Mouse (Mus musculus) lung, embryonic 16.5 days (tissue): ENCODE data around the gene Pkd1. TPM values are rescaled to one million over a fixed set of nuclear protein-coding genes. Genes with fewer than 3 reads are reported as not detected.

ENCODE experiments used
- ATAC-seq: fragments of 200-750 bp; cut with Nextera tagmentation; 2 replicates; pipeline ENCODE4 v1.8.0; 2017; ENCODE audit warnings: low read depth, mild to moderate bottlenecking, moderate library complexity
- H3K27ac ChIP-seq: fragments of 300-500 bp; sonication (generic); 2 replicates; pipeline ENCODE4 v1.5.1; 2014; ENCODE audit warnings: mild to moderate bottlenecking, control low read depth, low read length
- H3K27me3 ChIP-seq: fragments of 300-500 bp; sonication (generic); 2 replicates; pipeline ENCODE4 v1.6.1; 2014; ENCODE audit warnings: low read depth, low read length, mixed read lengths; ENCODE audit not compliant: control insufficient read depth, insufficient read depth
- H3K36me3 ChIP-seq: fragments of 300-500 bp; sonication (generic); 2 replicates; pipeline ENCODE4 v1.6.1; 2014; ENCODE audit warnings: low read length; ENCODE audit not compliant: control insufficient read depth, insufficient read depth
- H3K4me1 ChIP-seq: fragments of 300-500 bp; sonication (generic); replicated peaks from 2 replicates; pipeline ENCODE4 v1.6.1; 2014; ENCODE audit warnings: low read length, mixed read lengths; ENCODE audit not compliant: control insufficient read depth, insufficient read depth
- H3K4me2 ChIP-seq: fragments of 300-500 bp; sonication (generic); 2 replicates; pipeline ENCODE4 v1.6.1; 2014; ENCODE audit warnings: low read depth, low read length, control low read depth
- H3K4me3 ChIP-seq: fragments of 300-500 bp; sonication (generic); 2 replicates; pipeline ENCODE4 v1.5.1; 2014; ENCODE audit warnings: mild to moderate bottlenecking, low read length, control low read depth
- H3K9ac ChIP-seq: fragments of 300-500 bp; sonication (generic); 2 replicates; pipeline ENCODE4 v1.6.1; 2014; ENCODE audit warnings: low read length, control low read depth
- H3K9me3 ChIP-seq: fragments of 300-500 bp; sonication (generic); 2 replicates; pipeline ENCODE4 v1.6.1; 2016; ENCODE audit warnings: low read length; ENCODE audit not compliant: control insufficient read depth
- WGBS: fragments of 180-500 bp; shearing (Covaris S2); extraction: QIAGEN DNeasy Blood & Tissue Kit; methylation state at CpG from one replicate; pipeline ENCODE4 v1.1.7; 2014; 5-methylcytosine and 5-hydroxymethylcytosine counted together
- polyA plus RNA-seq: library from polyadenylated mRNA; unstranded; fragments of >200 nt; fragmentation: Nextera tagmentation; extraction: Ambion mirVana; gene quantifications from 2 replicates; pipeline ENCODE4 v1.2.1, GENCODE M21; 2015

The Pkd1 gene
- polyA plus RNA-seq, 1 experiment from 2014 or later, result 21.6 TPM

DNA sequence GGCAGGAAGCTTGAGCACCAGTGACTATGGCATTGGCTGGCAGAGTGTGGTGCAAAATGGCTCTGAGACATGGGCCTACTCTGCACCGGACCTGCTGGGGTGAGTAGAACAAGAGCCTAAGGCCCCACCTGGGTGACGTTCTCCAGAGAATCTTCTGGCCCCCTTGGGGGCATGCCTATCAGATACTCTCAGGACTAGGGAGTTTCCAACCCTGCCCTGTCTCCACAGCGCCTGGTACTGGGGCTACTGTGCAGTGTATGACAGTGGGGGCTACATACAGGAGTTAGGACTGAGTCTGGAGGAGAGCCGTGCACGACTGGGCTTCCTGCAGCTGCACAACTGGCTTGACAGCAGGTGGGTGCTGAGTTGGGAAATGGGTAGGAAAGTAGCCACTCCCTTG lies 43.6 kb downstream of the Pkd1 start:
- H3K4me1 ChIP-seq, result 0 out of 2 replicates have a peak, but pooled peaks cover 3% of the 10 kb centered on the region
- ATAC-seq, result no peak
- H3K4me3 ChIP-seq, result no peak overlapping the region
- no peak overlapping the region for H3K9ac ChIP-seq
- peaks cover 68% of the 10 kb centered on the region for H3K36me3 ChIP-seq
- H3K4me2 ChIP-seq, result no peak overlapping the region
- WGBS, result 88% methylated on average over 5 of the region's 5 CpGs
- no peaks in the 10 kb centered on the region for H3K27me3 ChIP-seq
- H3K9me3 ChIP-seq, result no peaks in the 10 kb centered on the region
- no peak overlapping the region for H3K27ac ChIP-seq

DNA sequence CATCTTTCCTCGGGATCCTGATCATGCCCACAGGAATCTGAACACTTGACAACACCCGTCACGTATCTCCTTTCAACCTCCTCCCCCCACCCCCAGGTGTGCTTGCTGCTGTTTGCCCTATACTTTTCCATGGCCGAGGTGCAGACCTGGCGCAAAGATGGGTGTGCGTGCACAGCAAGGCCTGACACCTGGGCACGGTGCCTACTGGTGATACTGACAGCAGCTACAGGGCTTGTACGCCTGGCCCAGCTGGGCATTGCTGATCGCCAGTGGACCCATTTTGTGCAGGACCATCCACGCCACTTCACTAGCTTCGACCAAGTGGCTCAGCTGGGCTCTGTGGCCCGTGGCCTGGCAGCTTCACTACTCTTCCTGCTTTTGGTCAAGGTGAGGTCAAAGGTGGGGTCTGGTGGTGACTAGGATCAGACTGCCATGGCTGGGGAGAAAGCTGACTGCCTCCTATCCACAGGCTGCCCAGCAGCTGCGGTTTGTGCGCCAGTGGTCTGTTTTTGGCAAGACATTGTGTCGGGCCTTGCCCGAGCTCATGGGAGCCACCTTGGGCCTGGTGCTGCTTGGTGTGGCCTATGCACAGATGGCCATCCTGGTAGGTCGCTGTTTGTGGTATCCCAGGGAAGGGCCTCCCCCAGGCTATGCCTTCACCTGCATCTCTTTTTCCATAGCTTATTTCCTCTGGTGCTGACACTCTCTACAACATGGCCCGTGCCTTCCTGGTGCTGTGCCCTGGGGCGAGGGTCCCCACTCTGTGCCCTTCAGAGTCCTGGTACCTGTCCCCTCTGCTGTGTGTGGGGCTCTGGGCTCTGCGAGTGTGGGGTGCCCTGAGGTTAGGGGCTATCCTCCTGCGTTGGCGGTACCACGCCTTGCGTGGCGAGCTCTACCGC lies 44.6 kb downstream of the Pkd1 start:
- WGBS, result 87% methylated on average over 26 of the region's 26 CpGs
- H3K36me3 ChIP-seq, result peaks cover 71% of the 10 kb centered on the region
- H3K4me3 ChIP-seq, result no peak overlapping the region
- no peak for ATAC-seq
- H3K9ac ChIP-seq, result no peak overlapping the region
- H3K4me2 ChIP-seq, result no peak overlapping the region
- H3K27me3 ChIP-seq, result no peaks in the 10 kb centered on the region
- H3K4me1 ChIP-seq, result 0 out of 2 replicates have a peak, but pooled peaks cover 3% of the 10 kb centered on the region
- no peaks in the 10 kb centered on the region for H3K9me3 ChIP-seq
- no peak overlapping the region for H3K27ac ChIP-seq

DNA sequence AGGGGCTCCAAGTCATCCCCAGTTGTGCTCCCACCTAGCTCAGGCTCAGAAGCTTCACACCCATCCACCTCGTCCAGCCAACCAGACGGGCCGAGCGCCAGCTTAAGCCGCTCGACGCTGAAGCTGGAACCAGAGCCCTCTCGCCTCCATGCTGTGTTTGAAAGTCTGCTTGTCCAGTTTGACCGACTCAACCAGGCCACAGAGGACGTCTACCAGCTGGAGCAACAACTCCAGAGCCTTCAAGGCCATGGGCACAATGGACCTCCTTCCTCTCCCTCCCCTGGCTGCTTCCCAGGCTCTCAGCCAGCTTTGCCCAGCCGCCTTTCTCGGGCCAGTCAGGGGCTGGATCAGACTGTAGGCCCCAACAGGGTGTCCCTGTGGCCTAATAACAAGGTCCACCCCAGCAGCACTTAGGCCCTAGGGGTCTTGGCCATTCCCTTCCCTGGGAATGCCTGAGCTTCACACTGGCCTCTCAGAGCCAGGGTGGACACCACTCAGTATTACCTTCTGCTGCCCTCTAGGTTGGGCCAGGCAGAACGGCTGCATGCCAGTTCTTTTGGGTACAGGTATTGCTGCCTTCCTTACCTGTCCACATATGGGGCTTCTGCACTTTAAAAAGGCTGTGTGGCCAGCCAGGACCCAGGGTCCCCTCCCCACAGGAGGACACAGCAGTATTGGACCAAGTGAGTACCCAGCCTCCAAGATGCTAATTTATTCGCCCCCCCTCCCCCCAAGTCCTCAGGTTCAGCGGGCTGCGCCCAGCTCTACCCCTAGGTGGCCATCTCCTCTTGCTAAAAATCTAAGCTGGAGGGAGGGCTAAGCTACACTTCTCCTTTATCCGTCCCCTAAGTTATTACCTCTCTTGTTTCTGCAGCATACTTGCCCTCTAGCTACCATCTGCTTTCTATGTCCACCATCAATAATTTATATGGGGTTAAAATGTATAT lies 45.8 kb downstream of the Pkd1 start:
- Histone ChIP-seq H3K27ac (no peak overlapping the region), H3K27me3 (no peaks in the 10 kb centered on the region), H3K4me2 (no peak overlapping the region), H3K4me1 (0 out of 2 replicates have a peak, but pooled peaks cover 3% of the 10 kb centered on the region), H3K9me3 (no peaks in the 10 kb centered on the region), H3K36me3 (peaks cover 70% of the 10 kb centered on the region), H3K9ac (no peak overlapping the region), H3K4me3 (no peak overlapping the region)
- 65% methylated on average over 17 of the region's 17 CpGs for WGBS
- ATAC-seq, result 0 out of 2 replicates have a peak, but pooled peaks have one; percentile 9

DNA sequence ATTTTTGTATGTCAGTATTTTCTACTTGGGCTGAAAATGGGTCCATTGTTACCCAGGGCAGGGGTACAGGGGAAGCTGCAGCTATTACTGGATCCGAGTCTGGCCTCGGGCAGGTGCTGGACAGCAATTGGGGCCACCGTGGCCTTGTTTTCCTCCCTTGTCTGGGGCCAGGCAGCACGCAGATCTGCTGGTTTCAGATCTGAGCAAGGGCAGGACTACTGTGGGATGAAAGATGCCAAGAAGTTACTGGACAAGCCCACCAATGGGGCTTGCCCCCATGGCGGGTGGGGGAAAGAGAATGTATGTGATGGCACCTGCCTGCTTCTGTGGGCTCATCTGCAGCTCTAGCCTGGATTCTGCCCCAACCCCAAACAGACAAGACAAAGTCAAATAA lies 46.4 kb downstream of the Pkd1 start:
- H3K27ac ChIP-seq, result no peak overlapping the region
- H3K36me3 ChIP-seq, result peaks cover 65% of the 10 kb centered on the region
- H3K27me3 ChIP-seq, result no peaks in the 10 kb centered on the region
- no peak overlapping the region for H3K9ac ChIP-seq
- 0 out of 2 replicates have a peak, but pooled peaks cover 3% of the 10 kb centered on the region for H3K4me1 ChIP-seq
- ATAC-seq, result no peak
- no peak overlapping the region for H3K4me2 ChIP-seq
- 79% methylated on average over 5 of the region's 5 CpGs for WGBS
- H3K9me3 ChIP-seq, result no peaks in the 10 kb centered on the region
- H3K4me3 ChIP-seq, result no peak overlapping the region

DNA sequence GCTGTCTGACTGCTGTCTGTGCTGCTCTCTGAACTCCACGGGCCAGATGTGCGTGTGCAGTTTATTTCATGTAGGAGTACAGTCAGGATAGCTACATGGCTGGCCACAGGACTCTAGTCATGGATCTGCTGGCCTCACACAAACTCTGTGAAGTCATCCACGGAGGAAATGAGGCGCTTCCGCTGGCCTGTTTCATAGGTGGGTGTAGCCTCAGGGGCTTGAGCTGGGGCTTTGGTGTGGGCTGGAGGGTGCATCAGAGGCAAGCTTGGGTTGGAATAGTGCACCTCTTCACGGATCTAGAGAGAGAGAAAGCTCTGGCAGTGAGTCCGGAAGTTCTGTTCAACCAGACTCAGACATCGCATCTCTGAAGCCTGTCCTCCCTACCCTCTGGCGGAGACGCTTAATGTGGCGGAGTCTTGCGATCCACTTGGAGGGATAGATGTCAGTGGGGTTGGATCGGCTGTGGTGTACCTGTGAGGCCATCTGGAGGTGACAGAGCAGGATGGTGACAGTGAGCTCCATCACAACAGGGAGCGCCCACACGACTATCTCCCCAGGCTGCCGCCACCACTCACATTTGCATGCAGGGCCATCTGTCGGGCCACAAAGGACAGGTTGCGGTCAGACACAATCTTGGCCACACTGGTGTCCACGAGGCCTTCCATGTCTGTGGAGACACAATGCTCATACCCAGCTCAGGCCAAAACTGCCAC lies 47.0 kb downstream of the Pkd1 start:
- 83% methylated on average over 19 of the region's 19 CpGs for WGBS
- Histone ChIP-seq H3K9ac (no peak overlapping the region), H3K27me3 (no peaks in the 10 kb centered on the region), H3K4me1 (0 out of 2 replicates have a peak, but pooled peaks cover 3% of the 10 kb centered on the region), H3K36me3 (peaks cover 60% of the 10 kb centered on the region), H3K9me3 (no peaks in the 10 kb centered on the region), H3K4me3 (no peak overlapping the region), H3K4me2 (no peak overlapping the region), H3K27ac (no peak overlapping the region)
- no peak for ATAC-seq

- no peak overlapping the region for H3K27ac ChIP-seq
- WGBS, result 82% methylated on average over 3 of the region's 3 CpGs
- no peak overlapping the region for H3K9ac ChIP-seq
- H3K36me3 ChIP-seq, result peaks cover 59% of the 10 kb centered on the region
- H3K4me3 ChIP-seq, result no peak overlapping the region
- H3K9me3 ChIP-seq, result no peaks in the 10 kb centered on the region
- H3K4me1 ChIP-seq, result 0 out of 2 replicates have a peak, but pooled peaks cover 3% of the 10 kb centered on the region
- no peaks in the 10 kb centered on the region for H3K27me3 ChIP-seq
- no peak overlapping the region for H3K4me2 ChIP-seq
- ATAC-seq, result no peak
Observed at GRCm38 (mm10) chr17:24597989-24598388, 48.4 kb downstream of the Pkd1 start.

- no peaks in the 10 kb centered on the region for H3K9me3 ChIP-seq
- H3K4me1 ChIP-seq, result no peaks in the 10 kb centered on the region
- H3K27me3 ChIP-seq, result no peaks in the 10 kb centered on the region
- 90% methylated on average over 4 of the region's 4 CpGs for WGBS
- no peak overlapping the region for H3K4me3 ChIP-seq
- H3K9ac ChIP-seq, result no peak overlapping the region
- no peak overlapping the region for H3K4me2 ChIP-seq
- peaks cover 39% of the 10 kb centered on the region for H3K36me3 ChIP-seq
- no peak overlapping the region for H3K27ac ChIP-seq
- ATAC-seq, result no peak
Observed at GRCm38 (mm10) chr17:24600502-24600901, 50.9 kb downstream of the Pkd1 start.

DNA sequence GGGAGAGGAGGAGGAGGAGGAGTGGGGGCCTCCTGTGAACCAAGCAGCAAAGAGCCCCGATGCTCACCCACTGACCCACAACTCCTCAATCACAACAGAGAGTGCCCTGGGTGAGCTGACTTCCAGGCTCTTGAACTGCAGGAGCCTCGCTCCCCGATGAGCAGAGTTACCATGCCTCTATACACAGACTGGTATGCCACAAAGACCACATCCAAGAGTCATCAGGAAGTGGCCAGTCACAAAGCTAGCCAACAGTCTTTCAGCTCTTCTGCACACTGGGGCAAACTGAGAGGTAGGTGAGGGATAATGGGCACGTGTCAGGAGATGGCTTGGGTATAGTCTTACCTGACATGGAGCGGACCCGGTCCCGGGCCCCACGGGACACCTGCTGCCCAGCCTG lies 54.3 kb downstream of the Pkd1 start:
- H3K9ac ChIP-seq, result no peak overlapping the region

More for the DNA sequence above, 54.3 kb downstream of the Pkd1 start:
- H3K9me3 ChIP-seq, result no peaks in the 10 kb centered on the region
- H3K4me3 ChIP-seq, result no peak overlapping the region
- WGBS, result 84% methylated on average over 8 of the region's 8 CpGs
- no peak overlapping the region for H3K27ac ChIP-seq
- peaks cover 27% of the 10 kb centered on the region for H3K36me3 ChIP-seq
- ATAC-seq, result no peak
- H3K27me3 ChIP-seq, result no peaks in the 10 kb centered on the region
- no peaks in the 10 kb centered on the region for H3K4me1 ChIP-seq
- H3K4me2 ChIP-seq, result no peak overlapping the region
